Mouse (Mus musculus) erythroblast, embryonic 14.5 days (primary cell): ENCODE data around the gene Grb7.

Experiments
- GATA1 ChIP-seq: IDR thresholded peaks from 2 replicates; pipeline ENCODE4 v1.6.1; 2012; ENCODE audit warnings: low read length, inconsistent platforms, mixed read lengths
- TAL1 ChIP-seq: IDR thresholded peaks from 3 replicates; pipeline ENCODE4 v1.6.1; 2012; ENCODE audit warnings: low read length, inconsistent platforms, mixed read lengths

DNA sequence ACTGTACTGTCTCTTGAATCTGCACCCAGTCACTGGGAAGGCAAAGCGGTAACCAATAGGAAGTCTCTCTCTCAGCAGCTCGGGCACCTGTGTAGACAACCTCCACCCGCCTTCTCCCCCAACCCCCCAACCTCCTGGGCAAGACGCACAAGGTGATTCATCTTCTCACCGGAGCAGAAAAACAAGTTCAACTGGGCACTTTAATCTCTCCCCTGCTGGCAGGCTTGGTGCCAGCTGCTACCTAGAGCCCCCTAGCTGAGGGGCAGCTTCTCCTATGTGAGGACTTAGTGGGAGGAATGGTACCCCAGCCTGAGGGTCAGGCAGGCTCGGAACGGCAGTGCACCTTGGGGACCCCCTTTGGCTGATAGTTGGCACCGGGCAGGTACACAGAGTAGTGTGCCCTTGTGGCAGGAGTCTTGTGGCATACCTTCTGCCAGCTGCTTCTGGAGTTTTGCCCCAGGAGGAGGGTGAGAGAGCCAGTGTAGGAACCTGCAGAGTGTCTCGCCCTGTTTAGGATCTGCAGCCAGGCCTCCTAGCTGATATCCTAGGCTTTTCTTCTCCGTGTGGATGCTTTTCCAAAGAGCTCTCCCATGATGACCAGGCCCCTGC lies 27.2 kb upstream of the Grb7 start:
- TF ChIP-seq GATA1, result no peak
- TF ChIP-seq TAL1, result no peak
